Mouse (Mus musculus): ENCODE measurements at regions not wholly inside any gene's neighbourhood (a gene's known extent, or its start where the extent isn't known, plus 50 kb on each side); places are given as distances from the start of the nearest gene placed in this dataset.

DNA sequence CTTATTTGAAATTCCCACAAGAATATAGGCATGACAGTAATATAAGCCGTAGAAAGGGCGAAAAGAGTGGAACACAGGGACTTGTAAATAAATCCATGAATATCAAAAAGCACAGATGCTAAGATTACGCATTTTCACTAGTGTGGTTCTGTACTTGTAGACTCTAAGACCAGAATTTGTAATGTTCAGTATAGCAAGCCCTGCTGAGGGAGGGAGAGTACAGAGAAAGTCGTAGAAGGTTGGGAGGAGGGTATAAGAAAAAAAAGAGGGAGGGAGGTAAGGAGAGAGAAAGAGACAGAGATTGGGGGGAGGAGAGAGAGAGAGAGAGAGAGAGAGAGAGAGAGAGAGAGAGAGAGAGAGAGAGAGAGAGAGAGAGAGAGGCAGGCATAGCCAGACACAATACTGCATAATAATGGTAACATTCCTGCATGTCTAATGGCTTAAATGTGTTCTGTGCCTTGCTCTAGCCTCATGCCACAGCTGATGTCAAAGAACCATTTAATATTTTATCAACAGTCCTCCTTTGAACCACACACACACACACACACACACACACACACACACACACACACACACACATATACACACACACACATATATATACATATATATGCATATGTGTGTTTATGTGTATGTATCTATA lies 354.1 kb upstream of the Tmem161b start:
- intact Hi-C loops (cut with DNase I): no loop called here

DNA sequence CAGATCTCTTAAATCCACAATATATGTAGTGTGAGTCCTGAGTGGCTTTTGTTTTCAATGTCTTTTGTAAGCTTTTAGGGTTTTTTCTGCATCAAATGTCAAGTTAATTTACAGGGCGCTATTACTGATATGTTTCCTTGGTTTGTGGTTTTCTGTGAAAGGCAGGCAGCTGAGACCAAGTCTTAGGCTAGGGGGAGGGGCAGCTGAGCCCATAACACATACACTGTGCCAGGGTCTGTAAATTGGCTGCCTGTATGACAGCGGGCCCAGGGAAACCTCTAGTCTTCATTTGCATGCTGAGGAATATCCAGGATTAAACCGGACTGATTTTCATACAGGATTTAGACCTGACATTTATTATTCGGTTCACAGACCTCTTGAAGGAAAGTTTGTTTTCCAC lies 353.2 kb upstream of the Tmem161b start:
- intact Hi-C loops (cut with DNase I): no loop called here

DNA sequence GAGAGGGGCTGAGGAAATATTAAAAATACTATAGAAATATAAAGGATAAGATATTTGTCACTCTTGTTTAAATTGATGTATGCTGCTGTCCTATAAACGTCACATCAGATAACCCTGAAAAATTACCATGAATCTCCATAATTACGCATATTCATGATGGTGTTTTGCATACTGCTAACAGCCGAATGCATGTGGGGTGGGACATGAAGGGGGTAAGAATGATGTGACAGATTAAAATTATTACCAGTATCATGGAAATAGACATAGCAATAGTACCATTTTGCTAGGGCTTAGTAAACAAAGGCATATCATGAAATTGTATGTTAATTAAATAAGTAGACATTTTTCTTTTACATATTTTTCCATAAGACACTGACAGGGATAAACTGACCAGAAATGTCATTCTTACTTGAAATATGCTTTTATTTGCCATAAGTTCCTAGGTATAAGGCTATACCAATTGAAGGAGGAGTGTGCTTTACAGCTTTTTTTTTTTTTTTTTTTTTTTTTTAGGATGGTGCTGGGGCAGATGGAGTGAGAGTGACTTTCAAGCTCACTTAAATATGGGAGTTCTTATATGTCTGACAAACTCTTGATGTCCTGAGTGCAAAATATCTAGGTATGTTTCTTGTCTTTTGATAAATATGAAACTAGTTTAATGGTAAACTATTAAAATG lies 349.8 kb upstream of the Tmem161b start:
- intact Hi-C loops (cut with DNase I): no loop called here

DNA sequence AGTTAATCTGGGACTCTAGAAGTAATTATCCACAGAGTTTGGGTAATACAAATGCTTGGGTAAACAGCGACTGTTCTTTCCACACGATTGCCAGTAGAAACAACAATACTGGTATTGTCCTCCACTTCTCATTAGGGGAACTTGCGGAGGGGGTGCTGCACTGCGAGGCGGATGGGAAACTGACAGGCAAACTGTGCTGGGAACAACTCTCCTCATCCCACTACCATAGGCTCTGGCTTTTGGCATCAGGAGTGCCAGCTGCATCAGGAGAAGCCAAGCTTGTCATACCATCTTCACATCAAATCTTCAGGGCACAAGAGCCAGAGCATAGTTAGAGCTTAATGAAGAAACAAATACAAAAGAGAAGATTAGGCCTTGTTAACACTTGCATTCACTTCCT lies 349.2 kb upstream of the Tmem161b start:
- intact Hi-C loops (cut with DNase I): no loop called here

DNA sequence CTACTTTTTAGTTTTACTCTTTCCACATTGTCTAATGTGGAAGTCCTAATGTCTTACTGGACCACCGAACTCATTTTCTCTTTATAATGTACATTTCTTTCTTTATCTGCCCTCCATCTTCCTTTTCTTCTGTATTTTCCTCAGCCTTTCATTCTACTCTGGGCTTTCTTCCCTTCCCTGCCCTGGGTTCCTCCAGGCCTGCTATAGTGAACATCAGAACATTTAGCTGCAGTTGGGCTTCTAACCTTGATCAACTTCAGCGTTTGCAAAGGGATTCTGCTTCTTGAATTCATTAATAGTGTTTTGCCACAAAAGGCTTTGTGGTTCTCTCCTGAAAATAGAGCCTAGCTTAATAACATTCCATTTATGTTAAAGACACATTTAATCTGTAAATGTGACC lies 342.5 kb upstream of the Tmem161b start:
- intact Hi-C loops (cut with DNase I): no loop called here

DNA sequence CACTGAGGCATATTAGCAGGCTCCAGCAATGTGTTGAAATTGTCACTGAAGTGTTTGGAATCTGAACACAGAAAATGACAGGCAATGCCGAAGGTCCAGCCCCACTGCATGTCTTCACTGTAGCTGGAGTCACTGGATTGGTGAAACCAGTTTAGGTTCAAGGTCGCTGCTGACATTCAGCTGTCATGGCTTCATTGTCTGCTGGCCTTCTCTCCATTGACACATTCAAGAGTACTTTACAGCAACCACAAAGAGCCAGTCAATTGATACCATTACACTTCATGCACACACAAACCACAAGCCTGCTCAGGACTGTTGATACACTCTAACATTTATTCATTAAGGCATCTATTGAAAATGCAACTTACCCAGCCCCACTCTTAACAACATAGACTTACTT lies 341.8 kb upstream of the Tmem161b start:
- intact Hi-C loops (cut with DNase I): no loop called here

DNA sequence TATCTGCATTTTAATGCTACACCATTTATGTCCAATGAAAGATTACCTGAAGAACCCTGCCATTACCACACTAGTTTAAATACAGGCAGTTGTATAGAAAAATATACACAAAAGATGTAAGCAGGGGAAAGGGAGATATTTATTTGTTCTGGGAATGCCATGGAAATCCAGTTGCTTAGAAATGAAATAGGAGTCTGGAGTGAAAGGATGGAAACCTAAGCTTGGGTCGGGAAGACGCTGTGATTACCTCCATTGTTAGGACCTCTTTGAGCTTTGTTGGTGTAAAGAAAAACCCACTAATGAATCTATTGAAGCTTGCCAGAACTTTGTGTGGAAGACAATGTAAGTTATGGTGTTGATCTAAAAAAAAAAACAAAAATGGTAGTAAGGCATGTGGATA lies 341.3 kb upstream of the Tmem161b start:
- intact Hi-C loops (cut with DNase I): no loop called here

DNA sequence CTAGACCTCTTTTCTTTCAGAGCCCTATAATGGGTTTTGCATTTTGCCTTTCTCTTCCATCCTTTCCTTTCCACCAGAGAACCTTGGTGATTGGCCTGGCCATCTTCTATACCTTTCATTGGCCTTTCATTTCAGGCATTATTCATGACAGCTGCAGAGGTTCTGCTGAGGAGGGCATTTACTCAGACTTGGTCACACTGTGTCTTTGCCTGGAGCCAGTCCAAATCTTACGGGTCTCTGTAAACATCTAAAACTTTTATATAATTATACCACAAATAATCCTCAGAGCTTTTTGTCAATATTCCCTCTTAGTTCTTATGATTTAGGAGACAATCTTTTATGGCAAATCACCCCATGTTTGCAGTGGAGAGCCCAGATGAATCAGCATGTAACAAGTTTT lies 339.3 kb upstream of the Tmem161b start:
- intact Hi-C loops (cut with DNase I): no loop called here

DNA sequence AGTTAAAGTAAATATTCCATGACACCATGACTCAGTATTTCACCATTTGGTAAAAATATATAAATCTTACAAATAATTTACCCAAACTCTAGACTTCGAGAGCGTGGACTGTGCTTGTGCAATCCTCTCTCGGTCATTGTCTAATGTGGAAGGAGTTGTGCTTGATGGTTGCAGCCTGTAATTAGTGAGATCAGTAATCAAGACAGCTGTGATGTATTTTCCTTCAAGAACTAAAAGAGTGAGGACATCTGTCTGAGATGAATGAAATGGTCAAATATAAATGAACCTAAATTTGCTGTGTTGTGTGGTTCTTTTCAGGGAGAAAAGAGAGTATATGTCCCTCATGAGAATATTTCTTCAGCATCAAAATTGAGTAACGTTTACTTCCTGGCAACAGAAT lies 338.3 kb upstream of the Tmem161b start:
- intact Hi-C loops (cut with DNase I): no loop called here

DNA sequence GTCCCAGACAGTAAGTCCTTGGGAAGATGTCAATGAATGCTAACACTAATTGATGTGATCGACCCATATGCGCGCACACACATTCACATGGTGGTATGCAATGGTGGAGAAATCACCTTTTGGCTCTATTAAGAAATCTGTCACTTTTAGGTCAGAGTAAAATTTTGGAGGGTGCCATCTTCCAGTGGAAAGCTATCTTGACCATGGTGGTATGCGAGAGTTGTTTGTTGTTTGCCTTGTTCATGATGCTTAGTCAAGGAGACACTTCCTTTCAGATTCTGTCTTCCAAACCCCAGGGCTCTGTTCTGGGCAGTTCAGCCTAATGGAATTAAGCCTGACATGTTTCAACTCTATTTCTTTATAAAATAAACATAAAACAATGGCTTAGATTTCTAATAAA lies 337.9 kb upstream of the Tmem161b start:
- intact Hi-C loops (cut with DNase I): no loop called here

DNA sequence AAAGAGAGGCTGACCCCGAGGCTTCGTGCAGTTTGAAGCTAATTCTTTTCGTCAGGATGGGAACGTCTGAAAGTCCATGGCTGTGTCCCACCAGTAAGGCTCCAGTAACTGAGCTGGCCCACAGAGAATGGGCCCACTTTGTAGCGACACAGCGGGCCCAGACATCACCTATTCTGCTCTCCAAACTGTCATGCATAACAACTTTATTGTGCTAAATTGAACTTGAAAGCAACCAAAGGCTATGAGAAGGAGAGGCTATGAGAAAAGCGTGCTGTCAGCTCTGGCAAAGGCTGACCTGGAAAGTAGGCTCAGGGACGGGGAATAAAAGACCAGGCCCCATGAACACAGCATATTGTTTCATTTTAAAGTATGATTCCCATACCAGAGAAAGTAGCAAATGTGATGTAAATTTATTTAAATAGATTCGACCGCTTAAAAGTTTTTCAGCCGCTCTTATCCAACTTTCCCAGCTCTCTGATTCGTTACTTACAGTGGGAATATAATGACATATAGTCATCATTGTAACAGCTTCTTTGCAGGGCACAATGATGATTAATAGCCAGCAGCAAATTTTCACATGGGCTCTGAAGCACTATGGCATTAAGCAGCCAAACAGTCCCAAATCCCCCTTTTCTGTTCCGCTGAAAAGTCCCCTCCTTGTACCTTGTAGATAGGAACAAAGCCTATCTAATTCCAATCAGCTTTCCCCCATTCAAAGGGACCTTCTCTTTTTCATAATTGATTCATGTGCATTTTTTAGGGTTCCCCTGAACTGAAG lies 337.1 kb upstream of the Tmem161b start:
- intact Hi-C loops (cut with DNase I): no loop called here

DNA sequence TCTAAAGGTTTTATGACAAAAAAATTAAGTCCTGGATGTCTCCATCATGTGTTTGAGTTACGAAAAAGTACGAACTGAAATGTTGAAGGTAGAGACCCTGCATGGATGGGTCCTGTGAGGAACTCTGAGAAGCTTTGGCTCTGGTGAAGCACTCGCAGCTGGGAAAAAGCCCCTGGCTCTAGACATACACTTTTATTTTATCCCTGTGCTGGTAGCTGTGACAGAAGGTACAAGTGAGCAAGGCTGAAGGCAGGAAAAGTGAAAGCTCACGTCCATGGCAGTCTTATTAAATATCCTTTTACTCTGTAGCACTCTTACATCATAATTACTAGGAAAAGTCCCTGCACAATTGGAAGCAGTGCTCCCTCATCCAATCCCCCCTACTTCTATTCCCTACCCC lies 336.4 kb upstream of the Tmem161b start:
- intact Hi-C loops (cut with DNase I): no loop called here

DNA sequence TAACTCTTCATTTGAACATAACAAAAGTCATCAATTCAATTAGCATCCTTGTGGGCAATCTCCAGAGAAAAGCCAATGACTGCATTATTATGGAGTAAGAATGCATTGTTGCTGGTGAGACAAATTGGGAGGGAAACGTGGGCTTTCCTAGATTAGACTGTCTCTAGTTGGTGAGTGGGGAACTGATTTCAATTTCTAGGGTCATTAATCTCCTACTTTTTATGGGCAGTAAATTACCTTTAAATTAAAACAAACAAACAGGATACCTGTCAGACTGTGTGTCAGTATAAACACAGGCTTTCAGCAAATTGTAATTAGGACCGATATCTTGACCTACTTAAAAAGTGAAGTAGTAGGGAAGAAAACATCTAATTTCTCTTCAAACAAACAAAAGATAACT lies 307.4 kb upstream of the Tmem161b start:
- intact Hi-C loops (cut with DNase I): no loop called here

DNA sequence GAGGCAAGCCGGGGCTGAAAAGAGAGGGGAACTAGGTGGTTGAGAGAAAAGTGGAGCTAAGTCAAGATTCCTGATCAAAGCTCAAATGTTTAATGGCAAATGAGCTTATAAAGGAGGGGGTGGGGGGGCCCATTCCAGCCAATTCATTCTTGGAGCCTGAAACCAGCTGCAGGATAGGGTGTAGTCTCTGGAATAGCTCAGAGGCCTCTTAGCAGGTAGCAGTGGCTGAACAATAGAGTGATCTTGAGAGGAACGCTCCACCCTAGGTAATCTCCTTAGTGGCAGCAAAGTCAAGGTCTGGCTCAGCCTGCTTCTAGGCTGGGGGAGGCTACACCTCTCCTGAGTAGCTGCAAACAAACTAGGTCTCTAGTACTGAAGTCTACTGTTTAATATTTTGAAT lies 289.3 kb upstream of the Tmem161b start:
- intact Hi-C loops (cut with DNase I): no loop called here

DNA sequence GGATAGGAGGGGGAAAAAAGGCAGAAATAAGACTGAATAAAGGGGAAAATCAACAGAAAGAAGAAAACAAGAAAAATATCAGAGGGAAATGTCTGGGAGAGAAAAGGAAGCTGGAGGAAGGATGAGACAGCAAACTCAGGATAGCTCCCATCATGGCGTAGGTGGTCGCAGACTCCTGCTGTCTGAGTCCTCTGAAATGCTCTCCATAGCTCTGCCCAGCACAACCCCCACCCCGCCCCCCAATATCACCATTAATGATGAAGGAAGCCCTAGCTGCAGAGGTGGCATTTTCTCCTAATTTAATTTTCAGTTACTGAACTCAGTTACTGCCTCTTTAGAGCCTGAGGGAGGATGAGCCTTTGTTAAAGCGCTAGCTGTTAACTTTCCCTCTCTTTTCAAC lies 275.6 kb upstream of the Tmem161b start:
- intact Hi-C loops (cut with DNase I): no loop called here

DNA sequence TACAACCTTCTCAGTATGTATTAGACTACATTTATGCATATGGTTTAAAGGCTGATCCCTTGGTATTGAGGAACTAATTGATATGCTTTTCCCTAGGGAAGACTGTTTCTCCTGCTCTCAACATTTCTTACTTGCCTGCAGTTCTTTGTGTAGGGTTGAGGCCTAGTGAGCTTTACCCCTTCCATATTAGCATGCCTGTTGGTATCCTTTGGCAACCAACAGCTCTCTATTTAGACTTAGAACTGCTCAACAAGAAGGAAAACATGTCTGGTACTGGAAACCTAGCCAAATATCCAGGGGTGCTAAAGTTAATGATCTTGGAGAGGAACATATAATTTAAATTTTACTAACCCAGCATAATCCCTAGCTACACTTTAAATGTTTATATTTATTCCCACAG lies 270.9 kb upstream of the Tmem161b start:
- intact Hi-C loops (cut with DNase I): no loop called here

DNA sequence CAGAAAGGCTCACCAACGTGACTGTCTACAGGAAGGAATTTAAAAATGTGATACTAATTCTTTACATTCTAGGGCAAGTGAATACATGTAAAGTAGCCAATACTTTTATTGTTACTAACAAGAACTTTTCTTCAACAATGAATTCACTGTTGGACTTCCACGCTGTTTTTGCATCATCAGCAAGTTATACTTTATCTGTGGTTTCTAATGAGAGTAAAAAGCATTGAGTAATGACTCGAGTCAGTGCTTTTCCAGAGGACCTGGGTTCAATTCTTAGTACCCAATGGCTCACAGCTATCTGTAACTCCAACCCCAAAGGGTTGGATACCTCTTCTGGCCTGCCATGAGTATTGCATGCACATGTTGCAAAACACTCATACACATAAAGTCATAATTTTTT lies 270.3 kb upstream of the Tmem161b start:
- intact Hi-C loops (cut with DNase I): no loop called here

DNA sequence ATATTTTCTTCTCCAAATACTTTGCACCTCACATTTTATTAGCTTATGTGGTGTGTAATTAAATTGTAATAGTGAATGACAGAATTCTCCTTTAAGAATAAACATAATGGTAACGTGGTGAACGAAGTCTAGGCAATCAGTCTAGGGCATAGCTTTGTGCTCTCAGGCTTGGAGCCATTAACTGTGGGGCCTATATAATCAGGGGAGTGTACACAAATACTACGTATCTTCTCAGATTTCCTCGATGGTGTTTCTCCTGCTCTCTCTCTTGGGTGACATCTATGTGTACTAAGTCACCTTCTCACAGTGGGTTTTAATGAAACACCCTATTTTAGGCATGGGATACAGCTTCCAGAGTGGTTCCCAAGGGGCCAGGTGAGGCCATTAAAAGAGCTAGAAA lies 269.7 kb upstream of the Tmem161b start:
- intact Hi-C loops (cut with DNase I): no loop called here

DNA sequence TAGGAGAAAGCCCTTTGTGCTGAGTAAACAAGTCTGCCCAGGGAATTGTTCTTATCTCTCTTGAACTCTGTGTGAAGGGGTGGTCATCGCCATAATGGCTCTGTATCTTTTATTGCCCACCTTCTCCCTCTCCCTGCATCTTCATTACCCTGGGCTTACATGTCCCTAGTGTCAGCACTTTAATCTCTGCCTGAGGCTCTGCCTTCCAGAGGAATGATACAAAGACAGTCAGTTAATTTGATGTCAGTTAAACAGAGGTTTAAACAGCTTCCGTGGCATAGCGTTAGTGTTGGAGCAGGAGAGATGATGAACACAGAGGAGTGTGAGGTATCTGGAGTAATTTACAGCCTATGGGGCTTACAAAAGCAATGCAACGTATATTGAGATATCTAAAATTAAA lies 269.2 kb upstream of the Tmem161b start:
- intact Hi-C loops (cut with DNase I): no loop called here

DNA sequence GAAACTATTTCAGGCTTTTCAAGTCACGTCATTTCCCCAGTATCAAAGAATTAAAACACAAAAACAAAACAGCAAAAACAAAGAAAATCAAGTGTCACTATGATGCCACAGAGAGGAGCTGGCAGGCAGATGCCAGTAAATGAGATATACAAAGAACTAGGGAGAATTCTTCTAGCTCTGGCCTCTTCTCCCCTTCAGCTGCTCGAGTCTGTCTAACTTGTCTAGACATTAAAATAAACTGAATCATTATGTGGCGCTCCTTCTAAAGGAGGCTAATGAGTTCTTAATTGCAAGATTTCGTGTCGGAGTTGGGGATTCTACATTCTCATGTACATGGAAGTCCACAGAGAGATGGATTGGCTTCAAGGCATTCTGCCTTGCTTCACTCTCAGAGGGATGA lies 266.4 kb upstream of the Tmem161b start:
- intact Hi-C loops (cut with DNase I): no loop called here

DNA sequence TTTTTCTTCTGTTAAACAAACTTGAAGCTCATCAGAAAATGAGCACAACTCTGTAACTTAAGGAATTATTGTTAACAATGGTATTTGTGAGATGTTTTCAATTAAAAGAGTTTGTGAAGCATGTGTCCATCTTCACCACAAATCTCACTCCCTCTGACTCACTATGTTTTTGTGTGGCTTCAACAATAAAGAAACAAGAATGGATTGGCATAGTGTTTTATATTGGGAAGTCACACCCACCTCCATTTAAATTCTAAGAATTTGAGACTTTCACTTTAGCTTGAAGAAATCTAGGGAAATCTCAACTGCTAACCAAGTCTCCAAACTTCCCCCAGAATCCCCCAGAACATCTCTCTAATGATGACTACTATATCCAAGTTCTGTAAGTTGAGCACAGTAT lies 243.6 kb upstream of the Tmem161b start:
- intact Hi-C loops (cut with DNase I): no loop called here

DNA sequence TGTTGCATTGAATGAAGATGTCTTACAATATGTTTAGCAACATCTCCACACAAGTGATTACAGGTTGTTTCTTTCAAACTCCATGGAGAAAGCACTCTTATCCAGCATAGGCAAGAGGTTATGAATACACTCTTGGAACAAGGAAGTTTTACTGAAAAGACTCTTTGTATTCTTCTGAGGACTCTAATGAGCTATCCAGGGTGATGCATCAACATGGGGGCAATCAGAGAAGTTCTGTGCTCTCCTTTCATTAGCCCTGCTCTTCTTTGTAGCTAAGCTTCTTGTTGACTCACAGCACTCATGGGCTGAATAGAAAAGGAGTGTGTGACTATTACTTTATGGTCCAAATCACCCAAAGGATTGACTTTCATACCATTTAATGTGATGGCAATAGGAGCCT lies 242.6 kb upstream of the Tmem161b start:
- intact Hi-C loops (cut with DNase I): no loop called here
